Mouse (Mus musculus) lung, adult 2 months (tissue): ENCODE measurements at regions not wholly inside any gene's neighbourhood (a gene's known extent, or its start where the extent isn't known, plus 50 kb on each side); places are given as distances from the start of the nearest gene placed in this dataset.

Experiments
- CTCF ChIP-seq: fragments of 200-500 bp; IDR thresholded peaks from 2 replicates; pipeline ENCODE4 v1.5.1; 2011; ENCODE audit warnings: mild to moderate bottlenecking, low read length, control low read depth; ENCODE audit not compliant: insufficient read depth
- POLR2A ChIP-seq: fragments of 200-500 bp; IDR thresholded peaks from 2 replicates; pipeline ENCODE4 v1.6.1; 2011; ENCODE audit warnings: low read depth, mild to moderate bottlenecking, control low read depth, low read length, borderline replicate concordance; ENCODE audit errors: extremely low read depth

- TF ChIP-seq CTCF (no peak), POLR2A (no peak)
These were observed 325.1 kb upstream of the Smim15 start for GRCm38 (mm10) chr13:107718973-107719620.
